Mouse (Mus musculus) yolk sac, embryonic 10.5 days (tissue): ENCODE measurements around the gene Ets1.

ENCODE experiments used
- DNase-seq: peaks from one replicate; pipeline ENCODE4 v3.0.0-alpha.2; 2017; ENCODE audit warnings: low spot score

Gene Ets1

DNA sequence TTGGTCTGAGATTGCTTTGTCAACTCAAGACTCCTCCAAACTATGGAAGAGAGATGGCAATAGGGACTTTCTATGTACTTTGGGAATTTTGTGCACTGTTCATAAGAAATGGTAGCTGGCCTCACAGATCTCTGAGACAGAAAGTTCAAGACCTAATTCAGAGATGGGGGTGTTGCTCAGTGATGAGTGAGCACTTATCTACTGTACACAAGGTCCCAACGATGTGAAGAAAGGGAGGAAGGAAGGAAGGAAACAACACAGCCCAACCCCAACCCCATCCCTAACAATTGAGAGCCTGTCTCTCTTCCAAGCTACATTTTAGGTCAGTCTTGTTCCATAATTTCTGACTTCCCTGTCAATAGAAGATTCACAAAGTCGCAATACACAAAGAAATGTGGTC is 125.3 kb downstream of the Ets1 start:
- DNase-seq, result no peak

DNA sequence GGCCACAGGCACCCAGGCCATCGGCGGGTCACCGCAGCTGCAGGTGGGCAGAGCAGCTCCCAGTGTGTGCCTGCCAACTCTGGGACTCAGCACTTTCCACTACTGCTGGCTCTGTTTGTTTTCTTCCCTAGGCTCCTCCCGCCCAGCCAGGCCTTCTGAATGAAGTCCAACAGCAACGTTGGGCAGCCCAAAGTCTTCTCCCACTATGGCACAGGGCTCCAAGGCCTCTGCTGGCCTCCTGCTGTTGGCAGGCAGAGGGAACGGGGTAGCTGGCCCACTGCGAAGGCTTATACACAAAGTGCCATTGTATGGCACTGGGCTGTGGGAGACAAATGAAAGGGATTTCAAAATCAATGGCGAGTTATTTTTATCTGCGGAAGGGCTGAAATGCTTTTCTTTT is 128.4 kb downstream of the Ets1 start:
- no peak for DNase-seq

DNA sequence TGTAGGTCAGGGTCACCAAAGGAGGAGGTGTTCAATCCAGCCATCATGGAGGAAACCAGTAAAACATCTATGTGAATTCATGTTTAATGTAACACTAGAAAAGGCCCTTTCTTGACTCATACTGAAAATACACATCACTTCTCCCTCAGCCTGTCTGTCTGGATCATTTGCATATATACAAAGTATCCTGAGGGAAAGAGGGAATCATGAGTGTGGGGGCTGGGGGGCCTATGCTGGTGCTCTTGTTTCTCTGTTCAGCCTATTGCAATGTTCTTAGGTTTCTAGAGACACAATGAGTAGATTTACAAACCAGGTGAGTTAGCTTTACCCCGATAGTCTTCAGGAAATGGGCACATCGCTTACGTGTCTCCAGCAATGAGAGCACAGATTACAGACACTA is 129.1 kb downstream of the Ets1 start:
- DNase-seq, result no peak

DNA sequence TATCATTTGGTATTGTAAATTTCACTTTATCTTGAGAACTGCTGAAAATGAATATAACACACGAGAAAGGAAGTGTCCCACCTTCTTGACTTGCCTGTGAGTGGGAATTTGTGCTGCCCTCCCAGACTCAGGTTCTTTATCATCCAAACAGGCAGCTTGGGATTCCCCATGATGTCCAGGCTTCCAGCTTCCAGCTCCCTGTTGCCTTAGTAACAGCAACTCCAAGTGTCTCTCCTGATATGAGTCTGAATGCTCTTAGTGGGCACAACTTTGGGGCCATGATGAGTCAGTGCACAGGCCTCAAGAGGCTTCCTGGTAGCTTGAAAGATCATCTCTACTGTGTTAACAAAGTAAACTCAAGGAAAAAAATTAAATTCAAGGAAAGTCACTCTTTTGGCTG is 142.8 kb downstream of the Ets1 start:
- DNase-seq, result no peak

DNA sequence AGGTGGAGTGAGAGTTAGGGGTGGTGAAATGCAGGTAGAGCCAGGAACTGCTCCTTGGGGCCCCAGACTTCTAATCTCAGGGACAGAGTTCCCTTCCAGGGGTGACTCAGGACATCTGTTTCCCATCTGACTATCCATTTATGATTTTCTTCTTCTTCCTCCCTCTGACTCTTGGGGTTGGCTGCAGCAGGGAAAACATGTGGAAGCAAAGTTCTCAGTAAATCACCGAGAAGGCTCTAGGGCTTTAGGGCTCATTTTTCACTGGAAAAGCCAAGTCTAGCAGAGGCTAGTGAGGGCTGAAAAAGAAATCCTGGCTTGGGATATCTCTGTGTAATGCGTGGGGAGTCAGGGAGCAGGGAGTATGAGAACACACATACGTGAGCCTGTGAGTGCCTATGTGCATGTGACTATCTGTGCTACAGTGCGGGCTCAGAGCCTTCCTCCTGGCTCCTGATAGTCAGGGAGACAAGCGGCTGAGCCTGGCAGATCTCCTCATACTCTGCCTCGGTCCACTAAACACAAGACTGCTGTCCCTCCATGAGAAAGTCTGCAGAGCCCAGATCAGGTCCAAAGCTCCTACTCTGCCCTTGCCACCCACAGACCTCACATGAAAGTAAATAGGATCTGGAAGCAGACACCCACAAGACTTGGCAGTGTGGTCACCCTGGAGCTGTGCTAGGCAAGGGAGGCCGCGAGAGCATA is 146.5 kb downstream of the Ets1 start:
- no peak for DNase-seq

DNA sequence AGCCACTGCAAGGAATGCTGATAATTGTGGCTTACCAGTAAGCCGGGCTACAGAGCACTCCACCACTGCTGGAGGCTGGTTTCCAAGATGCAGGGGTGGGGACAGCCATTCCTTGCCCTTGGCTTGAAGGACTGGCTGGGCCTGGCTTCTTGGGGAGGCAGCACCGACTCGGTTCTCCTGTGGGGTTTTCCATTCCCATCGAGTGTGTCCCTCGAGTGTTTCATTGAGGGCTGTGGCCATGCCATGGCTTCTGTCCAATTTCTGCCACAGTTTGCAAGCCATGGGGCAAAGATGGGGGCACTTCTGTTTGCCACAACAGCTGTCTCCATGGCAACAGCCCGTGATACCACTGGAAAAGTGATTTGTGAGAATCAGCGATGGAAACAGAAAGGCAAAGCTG is 151.1 kb downstream of the Ets1 start:
- DNase-seq, result no peak

DNA sequence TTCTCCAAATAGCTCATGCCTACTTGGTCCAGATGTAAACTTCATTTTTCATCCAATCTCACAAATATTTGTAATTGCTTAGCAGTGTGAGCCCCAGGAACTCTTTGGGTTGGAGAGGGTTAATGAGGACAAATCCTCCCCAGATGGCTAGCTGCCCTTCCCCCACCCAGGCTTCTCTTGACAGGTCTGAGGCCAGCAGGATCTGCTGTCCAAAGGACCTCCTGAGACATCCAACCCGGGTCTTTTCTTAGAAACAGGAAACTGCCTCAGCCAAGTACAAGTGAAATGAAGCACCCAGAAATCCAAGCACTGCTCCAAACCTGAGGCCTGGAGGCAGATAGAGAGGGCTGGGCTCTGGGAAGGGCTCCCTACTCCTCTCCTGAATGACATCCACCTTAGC is 151.6 kb downstream of the Ets1 start:
- no peak for DNase-seq

DNA sequence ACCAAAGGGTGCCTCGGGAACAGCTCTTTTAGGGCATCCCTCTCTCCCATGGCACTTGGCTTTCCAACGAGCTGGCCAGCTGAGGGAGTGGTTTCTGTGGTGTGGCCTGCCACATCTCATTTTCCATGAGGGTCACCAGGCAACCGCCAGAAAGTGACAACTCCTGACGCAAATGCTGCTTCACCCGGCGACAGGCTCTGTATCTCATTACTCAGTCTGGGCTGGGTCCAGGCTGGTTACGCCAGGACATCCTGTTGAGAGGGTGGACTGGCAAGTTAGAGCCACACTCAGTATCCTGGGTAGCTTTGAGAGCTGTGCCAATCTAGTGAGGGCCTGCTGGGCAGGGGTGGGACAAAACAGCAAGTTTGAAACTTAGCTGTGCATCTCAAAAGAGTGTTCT is 153.3 kb downstream of the Ets1 start:
- no peak for DNase-seq

DNA sequence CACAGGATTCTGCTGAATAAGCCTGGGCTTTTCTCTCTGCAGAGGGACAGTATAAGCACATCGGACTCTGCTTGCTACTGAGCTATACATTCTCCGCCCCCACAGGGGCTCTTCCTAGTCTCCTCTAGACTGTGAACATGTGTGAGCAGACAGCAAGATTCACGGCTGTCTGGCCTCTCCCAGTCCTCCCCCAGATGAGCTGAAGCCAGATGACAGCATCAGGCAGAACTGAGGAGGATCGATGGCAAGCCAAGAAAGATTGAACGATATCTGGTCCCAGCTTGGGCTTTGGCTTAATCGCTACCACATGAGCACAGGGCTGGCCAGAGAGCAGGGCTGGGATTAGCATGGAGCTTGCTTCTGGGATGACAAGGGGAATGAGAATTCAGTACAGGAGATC is 155.7 kb downstream of the Ets1 start:
- peak; percentile 16 for DNase-seq

DNA sequence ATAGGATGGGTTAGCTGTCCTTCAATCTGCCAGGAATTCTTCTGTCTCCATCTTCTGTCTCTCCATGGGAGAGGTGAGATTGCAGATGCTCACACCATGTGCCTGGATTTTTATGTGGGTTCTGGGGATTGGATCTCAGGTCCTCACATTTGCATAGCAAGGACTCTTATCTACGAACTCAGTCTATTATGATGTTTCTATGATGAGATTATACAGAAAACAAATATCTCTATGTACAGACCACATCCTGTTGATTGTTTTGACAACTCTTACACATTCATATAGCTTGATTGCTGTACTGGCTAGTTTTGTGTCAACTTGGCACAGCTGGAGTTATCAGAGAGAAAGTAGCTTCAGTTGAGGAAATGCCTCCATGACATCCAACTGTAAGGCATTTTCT is 162.2 kb downstream of the Ets1 start:
- no peak for DNase-seq

DNA sequence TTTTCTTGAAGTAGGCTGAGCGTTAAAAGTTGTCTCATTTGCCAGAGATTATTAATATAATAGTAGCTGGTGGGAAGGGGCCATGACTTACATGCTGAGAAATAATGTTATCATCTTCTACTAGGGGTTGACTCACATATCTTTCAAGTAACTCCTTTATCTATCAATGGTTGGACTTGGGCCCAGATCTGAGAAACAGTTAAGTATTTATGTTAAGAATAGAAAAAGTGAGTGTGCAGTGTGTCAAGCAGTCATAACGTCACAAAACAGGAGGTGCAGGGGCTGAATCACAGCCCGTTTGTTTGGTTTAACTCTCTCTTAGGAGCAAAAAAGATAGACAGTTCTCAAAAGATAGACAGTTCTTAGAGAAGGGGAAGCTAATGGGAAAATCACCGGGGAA is 170.1 kb downstream of the Ets1 start:
- DNase-seq, result no peak
